Mouse (Mus musculus) stomach, embryonic 14.5 days (tissue): ENCODE measurements at regions not wholly inside any gene's neighbourhood (a gene's known extent, or its start where the extent isn't known, plus 50 kb on each side); places are given as distances from the start of the nearest gene placed in this dataset.
A peak's percentile ranks its signal among the peaks of the same experiment; 100 is the strongest.
"Not testable (repeated sequence)": the region's sequence is repeated elsewhere in the genome, so short reads cannot be mapped to it uniquely, and the experiment has no call there.

Source experiments
- ATAC-seq: fragments of 200-750 bp; cut with Nextera tagmentation; 2 replicates; pipeline ENCODE4 v1.8.0; 2017; ENCODE audit warnings: low read depth, moderate TSS enrichment; ENCODE audit not compliant: insufficient number of reproducible peaks, insufficient read depth, low FRiP score
- H3K27ac ChIP-seq: fragments of 300-500 bp; sonication (generic); 2 replicates; pipeline ENCODE4 v1.5.1; 2014; ENCODE audit warnings: mild to moderate bottlenecking, low read length, moderate library complexity, mixed read lengths
- H3K27me3 ChIP-seq: fragments of 300-500 bp; sonication (generic); 2 replicates; pipeline ENCODE4 v1.6.1; 2014; ENCODE audit warnings: low read length, control low read depth, mixed read lengths; ENCODE audit not compliant: control insufficient read depth, insufficient read depth
- H3K36me3 ChIP-seq: fragments of 300-500 bp; sonication (generic); 2 replicates; pipeline ENCODE4 v1.6.1; 2014; ENCODE audit warnings: mild to moderate bottlenecking, control low read depth, low read length, moderate library complexity, mixed read lengths; ENCODE audit not compliant: control insufficient read depth, insufficient read depth
- H3K4me1 ChIP-seq: fragments of 300-500 bp; sonication (generic); 2 replicates; pipeline ENCODE4 v1.6.1; 2014; ENCODE audit warnings: low read length, control low read depth, mixed read lengths; ENCODE audit not compliant: control insufficient read depth, insufficient read depth
- H3K4me2 ChIP-seq: fragments of 300-500 bp; sonication (generic); replicated peaks from 2 replicates; pipeline ENCODE4 v1.6.1; 2014; ENCODE audit warnings: low read depth, low read length, control low read depth
- H3K4me3 ChIP-seq: fragments of 300-500 bp; sonication (generic); 2 replicates; pipeline ENCODE4 v1.5.1; 2014; ENCODE audit warnings: low read depth, low read length, control low read depth
- H3K9ac ChIP-seq: fragments of 300-500 bp; sonication (generic); replicated peaks from 2 replicates; pipeline ENCODE4 v1.6.1; 2014; ENCODE audit warnings: low read depth, mild to moderate bottlenecking, control low read depth, low read length, moderate library complexity, mixed read lengths
- H3K9me3 ChIP-seq: fragments of 300-500 bp; sonication (generic); 2 replicates; pipeline ENCODE4 v1.6.1; 2016; ENCODE audit warnings: low read depth, low read length, control low read depth; ENCODE audit not compliant: control insufficient read depth
- WGBS: fragments of 180-500 bp; shearing (Covaris S2); extraction: QIAGEN DNeasy Blood & Tissue Kit; methylation state at CpG from one replicate; pipeline ENCODE4 v1.1.7; 2014; 5-methylcytosine and 5-hydroxymethylcytosine counted together

GRCm38 (mm10) chr2:11059731-11060425 lies 112.0 kb upstream of the Prkcq start:
- Histone ChIP-seq H3K4me1 (no peaks in the 10 kb centered on the region), H3K27me3 (no peaks in the 10 kb centered on the region), H3K27ac (no peak overlapping the region), H3K36me3 (no peaks in the 10 kb centered on the region), H3K4me3 (no peak overlapping the region), H3K4me2 (no peak overlapping the region), H3K9ac (no peak overlapping the region), H3K9me3 (no peaks in the 10 kb centered on the region)
- WGBS = 21% methylated on average over 9 of the region's 9 CpGs
- no peak for ATAC-seq

- WGBS = 80% methylated on average over 4 of the region's 4 CpGs
- Histone ChIP-seq H3K4me2 (no peak overlapping the region), H3K36me3 (no peaks in the 10 kb centered on the region)
Observed at GRCm38 (mm10) chr2:11067384-11067783, 104.5 kb upstream of the Prkcq start.

GRCm38 (mm10) chr2:11083536-11083935 lies 88.4 kb upstream of the Prkcq start:
- 86% methylated on average over 3 of the region's 3 CpGs for WGBS
- H3K4me3 ChIP-seq = no peak overlapping the region
- H3K4me2 ChIP-seq = no peak overlapping the region
- no peaks in the 10 kb centered on the region for H3K4me1 ChIP-seq
- no peaks in the 10 kb centered on the region for H3K27me3 ChIP-seq
- ATAC-seq = no peak
- no peak overlapping the region for H3K9ac ChIP-seq
- H3K27ac ChIP-seq = no peak overlapping the region
- H3K9me3 ChIP-seq = no peaks in the 10 kb centered on the region
- no peaks in the 10 kb centered on the region for H3K36me3 ChIP-seq

More at GRCm38 (mm10) chr2:11067384-11067783, 104.5 kb upstream of the Prkcq start:
- H3K27me3 ChIP-seq = no peaks in the 10 kb centered on the region
- H3K9me3 ChIP-seq = no peaks in the 10 kb centered on the region
- H3K4me1 ChIP-seq = no peaks in the 10 kb centered on the region
- no peak for ATAC-seq
- H3K4me3 ChIP-seq = no peak overlapping the region
- no peak overlapping the region for H3K9ac ChIP-seq
- H3K27ac ChIP-seq = no peak overlapping the region

- no peaks in the 10 kb centered on the region for H3K27me3 ChIP-seq
- 23% methylated on average over 1 of the region's 1 CpGs for WGBS
- H3K9me3 ChIP-seq = no peaks in the 10 kb centered on the region
- no peak overlapping the region for H3K9ac ChIP-seq
- H3K4me3 ChIP-seq = no peak overlapping the region
- H3K4me1 ChIP-seq = no peaks in the 10 kb centered on the region
- H3K36me3 ChIP-seq = no peaks in the 10 kb centered on the region
- no peak for ATAC-seq
- H3K27ac ChIP-seq = no peak overlapping the region
- H3K4me2 ChIP-seq = no peak overlapping the region
Observed at GRCm38 (mm10) chr2:11086996-11087395, 84.9 kb upstream of the Prkcq start.

GRCm38 (mm10) chr2:11099834-11100622 lies 71.9 kb upstream of the Prkcq start:
- Histone ChIP-seq H3K4me3 (peak overlapping the region; percentile 19), H3K9ac (0 out of 2 replicates have a peak overlapping the region, but pooled peaks have one; percentile 10), H3K4me2 (peak overlapping the region; percentile 39)
- not testable (repeated sequence) for H3K36me3 ChIP-seq, H3K4me1 ChIP-seq, H3K9me3 ChIP-seq, H3K27ac ChIP-seq, H3K27me3 ChIP-seq
- WGBS = 40% methylated on average over 34 of the region's 34 CpGs
- ATAC-seq = 0 out of 2 replicates have a peak, but pooled peaks have one; percentile 53

GRCm38 (mm10) chr2:11113191-11113590 lies 58.7 kb upstream of the Prkcq start:
- Histone ChIP-seq H3K9ac (no peak overlapping the region), H3K9me3 (no peaks in the 10 kb centered on the region), H3K27ac (no peak overlapping the region), H3K4me2 (no peak overlapping the region), H3K36me3 (no peaks in the 10 kb centered on the region), H3K27me3 (no peaks in the 10 kb centered on the region), H3K4me1 (no peaks in the 10 kb centered on the region), H3K4me3 (no peak overlapping the region)
- WGBS = 39% methylated on average over 8 of the region's 8 CpGs
- no peak for ATAC-seq

- Histone ChIP-seq H3K9ac (no peak overlapping the region), H3K27ac (no peak overlapping the region), H3K4me2 (no peak overlapping the region), H3K36me3 (no peaks in the 10 kb centered on the region), H3K9me3 (no peaks in the 10 kb centered on the region), H3K4me3 (no peak overlapping the region), H3K27me3 (no peaks in the 10 kb centered on the region), H3K4me1 (no peaks in the 10 kb centered on the region)
- ATAC-seq = no peak
- WGBS = 77% methylated on average over 1 of the region's 1 CpGs
Observed at GRCm38 (mm10) chr2:11118625-11119024, 53.3 kb upstream of the Prkcq start.

- Histone ChIP-seq H3K27me3 (no peaks in the 10 kb centered on the region), H3K36me3 (no peaks in the 10 kb centered on the region), H3K27ac (no peak overlapping the region), H3K4me1 (no peaks in the 10 kb centered on the region), H3K4me3 (no peak overlapping the region), H3K9me3 (no peaks in the 10 kb centered on the region), H3K4me2 (no peak overlapping the region), H3K9ac (no peak overlapping the region)
- WGBS = 33% methylated on average over 9 of the region's 9 CpGs
- ATAC-seq = no peak
Observed at GRCm38 (mm10) chr2:11119301-11119700, 52.6 kb upstream of the Prkcq start.
